12 mouse cellular contexts compared by ENCODE assay signal in genomic region chr3:122376841-122377464, GRCm38 (mm10).
DNase-seq lines count a peak whose midpoint lies in the region; ATAC-seq and TF ChIP-seq lines count a peak whose summit lies in the region.
"Had no signal": no experiment of that assay in that cellular context is flagged by ENCODE, and none has a peak within 500 bp of the region (broad histone marks: within the 10 kb centered on the region; RNA-seq: fewer than 3 reads in every experiment).

No protein-coding gene starts in this region.

- TF ChIP-seq EP300 in heart, postnatal 0 days (IDR thresholded peaks at IDR 0.05; ENCODE audit: low read depth), result no peak

- DNase-seq in heart, postnatal 0 days (ENCODE audit: low spot score), result no peak
- peak; percentile 48 for DNase-seq in 3134 (ENCODE audit: extremely low read depth, insufficient read length, low spot score)
- DNase-seq in Muller cell, postnatal 12 days (ENCODE audit: inconsistent ontology term), result peak; percentile 55
- DNase-seq in layer of hippocampus, adult 9-10 months (ENCODE audit: low spot score), result no peak
- DNase-seq in ovary, postnatal 10 days (ENCODE audit: low spot score), result no peak
- DNase-seq: cerebellum, postnatal 36 days; kidney, postnatal 36 days; liver, postnatal 0 days had no signal

- no peaks in the 10 kb centered on the region for H3K36me3 ChIP-seq in heart, postnatal 0 days (replicated peaks; ENCODE audit: control insufficient read depth, insufficient read depth, low read length)
- no peaks in the 10 kb centered on the region for H3K36me3 ChIP-seq in heart, embryonic 11.5 days (ENCODE audit: control insufficient read depth, insufficient read depth, low read length)
- H3K36me3 ChIP-seq in intestine, embryonic 16.5 days (ENCODE audit: control insufficient read depth, insufficient read depth, low read length), result no peaks in the 10 kb centered on the region

- H3K4me1 ChIP-seq in heart, postnatal 0 days (ENCODE audit: control insufficient read depth, insufficient read depth), result peaks cover 13% of the 10 kb centered on the region
- no peaks in the 10 kb centered on the region for H3K4me1 ChIP-seq in heart, embryonic 11.5 days (ENCODE audit: control insufficient read depth, insufficient read depth, low read length)
- H3K4me1 ChIP-seq in intestine, embryonic 16.5 days (ENCODE audit: control insufficient read depth, insufficient read depth, low read length), result peaks cover 5% of the 10 kb centered on the region; the same call in 1 of the 2 replicates

- no peak overlapping the region for H3K4me3 ChIP-seq in heart, postnatal 0 days (ENCODE audit: low read depth, low read length)
- no peak overlapping the region for H3K4me3 ChIP-seq in heart, embryonic 11.5 days (ENCODE audit: low read depth, low read length)
- H3K4me3 ChIP-seq in intestine, embryonic 16.5 days (ENCODE audit: low read length), result no peak overlapping the region
- H3K4me3 ChIP-seq: erythroblast, embryonic 14.5 days had no signal

- no peak for TF ChIP-seq CTCF in heart, postnatal 0 days (IDR thresholded peaks at IDR 0.05; ENCODE audit: low read depth)

- WGBS in heart, postnatal 0 days, result 32% methylated on average over 8 of the region's 8 CpGs
- WGBS in heart, embryonic 11.5 days (ENCODE audit: insufficient replicate concordance), result 54% methylated on average over 8 of the region's 8 CpGs
- WGBS in intestine, embryonic 16.5 days, result 62% methylated on average over 8 of the region's 8 CpGs

- no peak overlapping the region for H3K4me2 ChIP-seq in heart, postnatal 0 days (ENCODE audit: low read depth, low read length)
- no peak overlapping the region for H3K4me2 ChIP-seq in heart, embryonic 11.5 days
- H3K4me2 ChIP-seq in intestine, embryonic 16.5 days (ENCODE audit: low read depth, low read length), result no peak overlapping the region

- peak; percentile 20; the same call in 1 of the 2 replicates for ATAC-seq in heart, postnatal 0 days (ENCODE audit: insufficient read depth, low read depth)
- no peak for ATAC-seq in heart, embryonic 11.5 days (replicated peaks; ENCODE audit: insufficient number of reproducible peaks, low FRiP score, low TSS enrichment)
- no peak for ATAC-seq in intestine, embryonic 16.5 days
- ATAC-seq: activated CD4-positive, CD25-positive, alpha-beta regulatory T cell, adult 4 months; liver, postnatal 0 days had no signal

- no peaks in the 10 kb centered on the region for H3K9me3 ChIP-seq in heart, postnatal 0 days (replicated peaks; ENCODE audit: control insufficient read depth, low read length)
- no peaks in the 10 kb centered on the region for H3K9me3 ChIP-seq in heart, embryonic 11.5 days (replicated peaks; ENCODE audit: control insufficient read depth, low read length)
- no peaks in the 10 kb centered on the region for H3K9me3 ChIP-seq in intestine, embryonic 16.5 days (ENCODE audit: control insufficient read depth, low read length)

- H3K9ac ChIP-seq in heart, postnatal 0 days (replicated peaks; ENCODE audit: low read depth, low read length), result no peak overlapping the region
- no peak overlapping the region for H3K9ac ChIP-seq in heart, embryonic 11.5 days (ENCODE audit: low read depth, low read length)
- H3K9ac ChIP-seq in intestine, embryonic 16.5 days (ENCODE audit: low read depth, low read length), result no peak overlapping the region
- H3K9ac ChIP-seq: liver, postnatal 0 days had no signal

- H3K27ac ChIP-seq in heart, postnatal 0 days (ENCODE audit: low read depth), result no peak overlapping the region
- no peak overlapping the region for H3K27ac ChIP-seq in heart, embryonic 11.5 days (ENCODE audit: low read depth, low read length)
- H3K27ac ChIP-seq in intestine, embryonic 16.5 days (ENCODE audit: low read length), result 0 out of 2 replicates have a peak overlapping the region, but pooled peaks have one; percentile 7

- no peaks in the 10 kb centered on the region for H3K27me3 ChIP-seq in heart, postnatal 0 days (ENCODE audit: control insufficient read depth, insufficient read depth, low read length)
- peaks cover 3% of the 10 kb centered on the region; the same call in 1 of the 2 replicates for H3K27me3 ChIP-seq in heart, embryonic 11.5 days (ENCODE audit: control insufficient read depth, insufficient read depth, low read length)
- no peaks in the 10 kb centered on the region for H3K27me3 ChIP-seq in intestine, embryonic 16.5 days (replicated peaks; ENCODE audit: control insufficient read depth, insufficient read depth, low read length)

Comparison
In these comparisons a context has a peak if more than half of its experiments do, and no peak if none do; other contexts are left out.
1. DNase-seq: peak in 3134 (single experiment) and Muller cell, postnatal 12 days (single experiment); none in heart, postnatal 0 days (single experiment), layer of hippocampus, adult 9-10 months (single experiment) and ovary, postnatal 10 days (single experiment).